Mouse (Mus musculus) intestine, embryonic 14.5 days (tissue): Measurements from ENCODE around the gene Ruvbl2. TPM values are rescaled to one million over a fixed set of nuclear protein-coding genes. Genes with fewer than 3 reads are reported as not detected.

ENCODE experiments used
- ATAC-seq: fragments of 200-750 bp; cut with Nextera tagmentation; replicated peaks from 2 replicates; pipeline ENCODE4 v1.8.0; 2017; ENCODE audit warnings: low read depth, moderate number of reproducible peaks, moderate TSS enrichment, moderate library complexity; ENCODE audit not compliant: low FRiP score, low TSS enrichment
- DNase-seq: peaks from one replicate; pipeline ENCODE4 v3.0.0-alpha.2; 2018; ENCODE audit warnings: low spot score
- H3K27ac ChIP-seq: fragments of 300-500 bp; sonication (generic); 2 replicates; pipeline ENCODE4 v1.5.1; 2014; ENCODE audit warnings: low read depth, mild to moderate bottlenecking, control low read depth
- H3K27me3 ChIP-seq: fragments of 300-500 bp; sonication (generic); replicated peaks from 2 replicates; pipeline ENCODE4 v1.6.1; 2014; ENCODE audit warnings: low read length, control low read depth; ENCODE audit not compliant: control insufficient read depth, insufficient read depth
- H3K36me3 ChIP-seq: fragments of 300-500 bp; sonication (generic); 2 replicates; pipeline ENCODE4 v1.6.1; 2014; ENCODE audit warnings: low read length, control low read depth; ENCODE audit not compliant: control insufficient read depth, insufficient read depth
- H3K4me1 ChIP-seq: fragments of 300-500 bp; sonication (generic); replicated peaks from 2 replicates; pipeline ENCODE4 v1.6.1; 2014; ENCODE audit warnings: low read length, control low read depth, mixed read lengths; ENCODE audit not compliant: control insufficient read depth, insufficient read depth
- H3K4me2 ChIP-seq: fragments of 300-500 bp; sonication (generic); 2 replicates; pipeline ENCODE4 v1.6.1; 2014; ENCODE audit warnings: low read length
- H3K4me3 ChIP-seq: fragments of 300-500 bp; sonication (generic); 2 replicates; pipeline ENCODE4 v1.5.1; 2014; ENCODE audit warnings: low read depth, low read length, control low read depth, mixed read lengths
- H3K9ac ChIP-seq: fragments of 300-500 bp; sonication (generic); 2 replicates; pipeline ENCODE4 v1.6.1; 2014; ENCODE audit warnings: mild to moderate bottlenecking, low read length
- H3K9me3 ChIP-seq: fragments of 300-500 bp; sonication (generic); 2 replicates; pipeline ENCODE4 v1.6.1; 2016; ENCODE audit warnings: low read length, control low read depth; ENCODE audit not compliant: control insufficient read depth
- WGBS: fragments of 180-500 bp; shearing (Covaris S2); extraction: QIAGEN DNeasy Blood & Tissue Kit; methylation state at CpG from one replicate; pipeline ENCODE4 v1.1.7; 2014; 5-methylcytosine and 5-hydroxymethylcytosine counted together
- polyA plus RNA-seq: library from polyadenylated mRNA; unstranded; fragments of >200 nt; fragmentation: Nextera tagmentation; extraction: Ambion mirVana; gene quantifications from 2 replicates; pipeline ENCODE4 v1.2.1, GENCODE M21; 2014

Gene Ruvbl2
- polyA plus RNA-seq, 1 experiment from 2014 or later: 164 TPM

DNA sequence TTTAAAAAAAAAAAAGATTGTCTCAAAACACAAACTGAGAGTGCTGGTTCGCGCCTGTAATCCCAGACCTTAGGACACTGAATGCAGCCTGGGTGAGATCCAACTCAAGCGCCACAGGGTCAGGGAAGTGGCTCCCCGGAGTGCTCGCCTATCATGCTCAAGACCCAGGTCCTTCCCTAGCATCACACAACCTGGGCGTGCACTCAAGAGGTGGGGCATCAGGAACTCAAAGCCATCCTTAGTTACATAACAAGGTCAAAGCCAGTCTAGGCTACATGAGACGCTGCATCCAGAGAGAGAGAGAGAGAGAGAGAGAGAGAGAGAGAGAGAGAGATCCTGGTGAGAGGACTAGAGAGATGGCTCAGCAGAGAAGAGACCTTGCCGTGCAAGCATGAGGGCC, 11.3 kb downstream of the Ruvbl2 start:
- peaks cover 90% of the 10 kb centered on the region for H3K36me3 ChIP-seq
- no peaks in the 10 kb centered on the region for H3K4me1 ChIP-seq
- no peaks in the 10 kb centered on the region for H3K9me3 ChIP-seq
- no peak overlapping the region for H3K27ac ChIP-seq
- H3K9ac ChIP-seq: no peak overlapping the region
- DNase-seq (no peak), ATAC-seq (no peak)
- H3K4me3 ChIP-seq: no peak overlapping the region
- H3K27me3 ChIP-seq: no peaks in the 10 kb centered on the region
- WGBS: 96% methylated on average over 8 of the region's 8 CpGs
- H3K4me2 ChIP-seq: no peak overlapping the region

DNA sequence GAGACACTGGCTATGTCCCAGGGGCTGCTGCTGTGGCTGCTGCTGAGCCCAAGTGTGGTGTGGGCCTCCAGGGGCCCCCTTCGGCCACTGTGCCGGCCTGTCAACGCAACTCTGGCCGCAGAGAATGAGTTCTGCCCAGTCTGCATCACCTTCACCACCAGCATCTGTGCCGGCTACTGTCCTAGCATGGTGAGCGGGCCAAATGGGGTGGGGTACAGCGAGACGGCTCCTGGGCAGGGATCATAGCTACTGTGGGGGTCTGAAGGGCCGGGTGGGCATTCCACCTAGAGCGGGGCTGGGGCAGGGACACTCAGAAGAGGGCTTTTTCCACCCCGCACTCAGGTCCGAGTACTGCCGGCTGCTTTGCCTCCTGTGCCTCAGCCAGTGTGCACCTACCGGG, 16.7 kb downstream of the Ruvbl2 start:
- no peak overlapping the region for H3K9ac ChIP-seq
- no peak overlapping the region for H3K4me2 ChIP-seq
- no peak overlapping the region for H3K4me3 ChIP-seq
- peaks cover 50% of the 10 kb centered on the region for H3K36me3 ChIP-seq
- no peaks in the 10 kb centered on the region for H3K9me3 ChIP-seq
- no peak for DNase-seq
- 94% methylated on average over 14 of the region's 14 CpGs for whole genome bisulfite sequencing
- no peak for ATAC-seq
- peaks cover 8% of the 10 kb centered on the region; the same call in 1 of the 2 replicates for H3K27me3 ChIP-seq
- no peak overlapping the region for H3K27ac ChIP-seq
- H3K4me1 ChIP-seq: peaks cover 30% of the 10 kb centered on the region

DNA sequence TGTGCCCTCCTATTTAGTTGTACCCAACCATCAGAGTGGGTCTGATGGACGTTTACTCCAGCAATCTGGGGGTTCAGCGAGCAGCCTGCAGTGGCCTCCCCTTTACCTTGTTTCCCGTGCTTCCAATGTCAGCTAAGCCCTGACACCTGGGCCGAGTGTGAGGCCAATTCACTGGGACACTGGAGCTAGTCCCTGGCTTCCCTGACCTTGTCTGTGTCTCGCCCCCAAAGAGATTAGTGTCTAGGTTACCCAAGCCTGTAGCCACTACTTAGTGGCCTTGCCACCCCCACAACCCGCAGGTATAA, 17.3 kb downstream of the Ruvbl2 start, which contains the start of gene Lhb:
Gene Lhb (plus strand): TSS at position 206 of the 305 bp plus-strand sequence.
- ATAC-seq (no peak), DNase-seq (no peak)
- peaks cover 46% of the 10 kb centered on the region for H3K36me3 ChIP-seq
- H3K4me2 ChIP-seq: peak within 1 kb of the TSS; percentile 16; the same call in 1 of the 2 replicates
- H3K4me1 ChIP-seq: peaks cover 30% of the 10 kb centered on the region
- no peaks in the 10 kb centered on the region for H3K9me3 ChIP-seq
- H3K9ac ChIP-seq: no peak within 1 kb of the TSS
- no peak within 1 kb of the TSS for H3K27ac ChIP-seq
- no peak within 1 kb of the TSS for H3K4me3 ChIP-seq
- 53% methylated on average over 6 of the region's 6 CpGs for WGBS
- H3K27me3 ChIP-seq: peaks cover 14% of the 10 kb centered on the region

DNA sequence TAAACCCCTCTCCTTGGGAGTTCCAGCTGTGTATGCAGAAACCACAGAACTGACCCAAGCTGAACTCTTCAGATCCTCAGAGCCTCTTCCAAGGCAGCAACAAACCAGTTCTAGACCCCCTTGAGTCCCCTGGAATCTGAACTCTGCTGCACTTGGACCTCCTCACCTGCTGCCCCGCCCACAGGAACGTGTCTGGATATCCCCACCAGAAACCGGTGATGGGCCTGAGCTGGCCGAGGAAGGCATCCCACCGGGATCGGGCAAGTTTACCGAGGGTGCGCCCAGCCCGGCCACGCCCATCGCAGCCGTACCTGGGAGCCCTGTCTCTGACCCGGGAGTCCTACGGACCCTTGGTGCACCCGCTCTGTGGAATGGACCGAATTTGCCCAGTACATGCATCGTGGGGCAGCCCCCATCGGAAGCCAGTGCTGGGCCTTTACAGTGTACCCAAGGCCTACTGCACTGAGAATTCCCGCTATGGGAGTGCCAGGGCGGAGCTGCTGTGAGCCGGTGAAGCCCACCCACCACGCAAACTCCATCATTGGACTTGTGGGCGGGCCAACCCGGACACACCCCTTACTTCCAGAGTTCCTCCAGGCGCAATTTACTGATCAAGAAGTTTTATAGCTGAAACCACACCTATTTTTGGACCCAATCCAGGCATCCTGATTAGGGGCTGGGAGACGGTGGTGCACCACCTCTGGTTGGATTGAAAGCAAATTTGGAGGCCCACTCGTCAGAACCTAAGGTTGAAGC, 17.9 kb downstream of the Ruvbl2 start:
- Histone ChIP-seq H3K4me3 (no peak overlapping the region), H3K9me3 (no peaks in the 10 kb centered on the region), H3K27me3 (peaks cover 19% of the 10 kb centered on the region), H3K4me1 (peaks cover 34% of the 10 kb centered on the region), H3K27ac (no peak overlapping the region), H3K36me3 (peaks cover 40% of the 10 kb centered on the region), H3K4me2 (peak overlapping the region; percentile 16; the same call in 1 of the 2 replicates), H3K9ac (no peak overlapping the region)
- WGBS: 11% methylated on average over 27 of the region's 27 CpGs
- ATAC-seq (0 out of 2 replicates have a peak, but pooled peaks have one; percentile 14), DNase-seq (peak; percentile 64)

DNA sequence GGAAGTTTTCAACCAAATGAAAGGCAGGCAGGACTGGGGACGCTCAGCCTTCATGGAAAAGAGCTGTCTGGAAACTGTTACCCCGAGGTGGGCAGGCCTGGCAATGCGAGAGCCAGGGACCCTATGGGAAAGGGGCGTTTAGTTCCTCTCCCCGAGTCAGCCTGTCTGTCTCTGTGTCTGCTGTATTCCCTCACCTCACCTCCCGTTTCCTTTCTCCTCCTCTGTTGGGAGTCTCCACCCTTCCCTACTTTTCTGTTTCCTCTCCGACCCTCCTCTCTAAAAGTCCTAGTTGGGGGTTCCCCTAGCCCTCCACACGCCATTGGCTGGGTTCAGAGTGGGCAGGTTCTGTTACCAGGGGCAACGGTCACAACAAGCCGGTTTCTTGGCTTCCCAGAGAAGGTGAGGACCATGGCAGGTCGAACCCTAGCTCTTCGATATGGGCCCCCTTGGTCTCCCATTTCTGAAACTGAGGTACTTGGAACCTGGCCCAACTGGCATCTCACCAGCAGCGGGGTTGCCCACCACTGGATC, 19.9 kb downstream of the Ruvbl2 start:
- H3K9ac ChIP-seq: no peak overlapping the region; the same call in 1 of the 2 replicates
- H3K27ac ChIP-seq: peak overlapping the region; percentile 34
- H3K4me1 ChIP-seq: peaks cover 41% of the 10 kb centered on the region
- peaks cover 20% of the 10 kb centered on the region for H3K36me3 ChIP-seq
- ATAC-seq (peak; percentile 28; the same call in 1 of the 2 replicates), DNase-seq (peak; percentile 63)
- peaks cover 34% of the 10 kb centered on the region for H3K27me3 ChIP-seq
- 9% methylated on average over 13 of the region's 13 CpGs for WGBS
- H3K4me3 ChIP-seq: no peak overlapping the region
- peak overlapping the region; percentile 40 for H3K4me2 ChIP-seq
- no peaks in the 10 kb centered on the region for H3K9me3 ChIP-seq

DNA sequence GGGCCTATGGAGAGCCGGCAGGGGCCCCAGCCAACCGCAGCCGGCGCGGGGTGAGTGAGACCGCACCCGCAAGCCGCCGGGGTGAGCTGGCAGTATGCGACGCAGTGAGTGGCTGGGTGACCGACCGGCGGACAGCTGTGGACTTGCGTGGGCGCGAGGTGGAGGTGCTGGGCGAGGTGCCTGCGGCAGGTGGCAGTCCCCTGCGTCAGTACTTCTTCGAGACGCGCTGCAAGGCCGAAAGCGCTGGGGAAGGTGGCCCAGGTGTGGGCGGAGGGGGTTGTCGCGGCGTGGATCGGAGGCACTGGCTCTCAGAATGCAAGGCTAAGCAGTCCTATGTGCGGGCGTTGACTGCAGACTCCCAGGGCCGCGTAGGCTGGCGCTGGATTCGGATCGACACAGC, 22.3 kb downstream of the Ruvbl2 start:
- H3K9ac ChIP-seq: no peak overlapping the region
- H3K4me3 ChIP-seq: no peak overlapping the region
- no peaks in the 10 kb centered on the region for H3K9me3 ChIP-seq
- peaks cover 52% of the 10 kb centered on the region for H3K27me3 ChIP-seq
- ATAC-seq: no peak
- no peak overlapping the region for H3K27ac ChIP-seq
- H3K36me3 ChIP-seq: no peaks in the 10 kb centered on the region
- WGBS: 27% methylated on average over 37 of the region's 37 CpGs
- H3K4me2 ChIP-seq: peak overlapping the region; percentile 34
- no peak for DNase-seq
- peaks cover 39% of the 10 kb centered on the region for H3K4me1 ChIP-seq

DNA sequence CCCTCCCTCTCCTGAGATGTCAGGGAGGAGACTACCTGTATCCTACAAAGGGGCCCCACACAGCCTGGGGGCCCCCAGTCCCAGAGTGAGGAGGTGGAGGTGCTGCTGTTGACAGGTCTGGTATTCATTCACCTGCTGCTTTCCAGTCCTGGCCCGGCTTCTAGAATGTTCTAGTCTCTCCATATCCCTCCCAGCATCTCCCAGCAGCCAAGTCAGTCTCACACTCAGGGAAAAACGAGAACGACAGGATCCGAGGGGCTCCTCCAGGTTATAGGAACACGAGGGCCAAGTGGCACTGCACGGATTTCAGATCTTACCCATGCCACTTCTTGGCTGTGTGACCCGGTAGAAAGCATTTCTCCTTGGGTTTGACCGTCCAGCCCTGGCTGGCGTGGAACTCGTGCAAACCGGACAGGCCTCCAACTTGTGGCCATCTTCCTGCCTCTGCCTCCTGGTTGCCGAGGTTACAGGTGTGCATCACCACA, 23.1 kb downstream of the Ruvbl2 start:
- Histone ChIP-seq H3K9me3 (no peaks in the 10 kb centered on the region), H3K27me3 (peaks cover 60% of the 10 kb centered on the region), H3K4me2 (no peak overlapping the region; the same call in 1 of the 2 replicates), H3K27ac (no peak overlapping the region), H3K4me1 (peaks cover 35% of the 10 kb centered on the region), H3K9ac (no peak overlapping the region), H3K4me3 (no peak overlapping the region), H3K36me3 (no peaks in the 10 kb centered on the region)
- ATAC-seq (no peak), DNase-seq (peak; percentile 59)
- 51% methylated on average over 12 of the region's 12 CpGs for WGBS

DNA sequence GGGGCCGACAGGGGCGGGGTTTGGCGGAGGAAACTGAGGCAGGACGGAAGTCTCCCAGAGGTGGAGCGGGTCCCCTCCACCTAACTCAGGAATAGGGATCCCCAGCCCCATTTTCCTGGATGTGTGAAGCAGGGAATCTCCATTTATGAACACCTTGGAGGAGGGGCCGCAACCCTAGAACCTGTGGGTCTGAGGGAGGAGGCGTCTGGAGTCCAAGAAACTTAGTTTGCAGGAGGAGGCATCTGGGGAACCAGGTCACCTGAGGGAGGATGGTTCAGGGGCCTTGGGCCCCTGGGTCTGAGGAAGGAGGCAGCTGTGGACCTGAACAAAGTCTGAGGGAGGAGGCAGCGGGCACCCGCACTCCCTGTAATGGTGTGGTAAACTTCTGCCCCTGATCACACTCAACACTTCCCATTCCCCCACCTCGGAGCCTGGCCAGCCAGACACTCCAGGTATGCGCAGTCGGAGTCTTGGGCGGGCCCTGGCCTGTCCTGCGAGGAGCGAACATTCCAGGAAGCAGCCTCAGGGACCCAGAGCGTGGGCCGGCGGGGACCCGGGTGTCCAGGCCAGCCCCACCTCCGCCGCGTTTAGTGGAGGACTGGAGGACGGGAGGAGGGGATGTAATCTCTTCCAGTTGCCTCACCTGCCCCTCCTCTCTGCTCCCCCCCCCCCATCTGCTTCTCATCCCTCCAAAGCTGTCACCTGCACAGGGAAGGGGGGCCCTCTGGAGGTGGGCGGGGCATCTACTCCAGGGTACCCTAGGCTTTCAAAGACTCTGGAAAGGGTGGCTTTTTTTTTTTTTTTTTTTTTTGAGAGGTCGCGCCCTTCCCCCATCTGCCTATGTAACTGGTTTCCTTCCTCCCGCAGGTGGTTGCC, 23.8 kb downstream of the Ruvbl2 start:
- Histone ChIP-seq H3K27me3 (peaks cover 64% of the 10 kb centered on the region), H3K9me3 (no peaks in the 10 kb centered on the region), H3K9ac (peak overlapping the region; percentile 59), H3K4me2 (peak overlapping the region; percentile 89), H3K4me1 (peaks cover 35% of the 10 kb centered on the region), H3K27ac (peak overlapping the region; percentile 73), H3K4me3 (peak overlapping the region; percentile 52), H3K36me3 (no peaks in the 10 kb centered on the region)
- 1% methylated on average over 27 of the region's 27 CpGs for WGBS
- peak; percentile 21; the same call in 1 of the 2 replicates for ATAC-seq
- DNase-seq: peak; percentile 70
